Mouse (Mus musculus) ES-Bruce4 (cell line): ENCODE measurements around the gene Csrnp1.

Experiments used
- CTCF ChIP-seq: IDR thresholded peaks from one replicate; pipeline ENCODE4 v1.8.1; 2011; ENCODE audit warnings: low read depth, low read length
- EP300 ChIP-seq: IDR thresholded peaks from 2 replicates; pipeline ENCODE4 v1.6.1; 2011; ENCODE audit warnings: low read depth, low read length; ENCODE audit not compliant: insufficient read depth

DNA sequence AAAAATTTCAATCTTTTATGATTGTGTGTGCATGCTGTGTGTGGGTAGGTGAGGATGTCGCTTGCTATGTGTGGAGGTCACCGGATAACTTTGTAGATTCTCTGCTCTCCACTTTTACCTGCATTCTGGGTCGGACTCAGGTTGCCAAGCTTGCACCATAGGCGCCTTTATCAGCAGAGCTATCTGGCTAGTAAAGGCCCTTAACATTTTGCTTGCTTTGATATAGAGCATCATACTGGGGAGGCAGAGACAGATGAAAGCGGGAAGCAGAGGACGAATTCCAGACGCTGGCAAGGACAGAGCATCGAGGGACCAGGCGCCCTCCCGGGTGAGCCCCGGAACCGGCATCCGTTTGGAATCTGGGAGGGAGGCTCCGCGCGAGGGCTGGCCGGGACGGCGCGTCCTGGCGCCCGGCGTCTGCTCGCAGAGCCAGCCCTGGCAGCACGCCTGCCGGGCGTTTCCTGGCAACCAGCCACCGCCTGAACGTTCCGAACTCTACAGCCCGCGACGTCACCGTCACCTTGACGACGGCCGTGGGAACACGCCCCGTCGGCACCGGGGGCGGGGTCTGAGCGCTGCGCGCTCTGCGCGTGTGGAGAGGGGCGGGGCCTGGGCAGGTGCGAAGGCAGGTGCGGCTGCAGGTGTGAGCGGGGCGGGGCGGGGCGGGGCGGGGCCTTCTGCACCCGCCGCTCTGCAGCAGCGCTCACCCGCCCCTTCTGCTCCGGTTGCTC lies 26.5 kb upstream of the Csrnp1 start:
- TF ChIP-seq CTCF: no peak
- no peak for TF ChIP-seq EP300
